Mouse (Mus musculus): Measurements from ENCODE around the gene Grhpr. TPM values are rescaled to one million over a fixed set of nuclear protein-coding genes. Genes with fewer than 3 reads are reported as not detected.

Grhpr gene
- polyA plus RNA-seq, 1 experiment from 2014 or later = 43.9 TPM

- ATAC-seq (replicated peaks; ENCODE audit: insufficient number of reproducible peaks, low FRiP score, low TSS enrichment, low read depth) (no peak), DNase-seq (ENCODE audit: low spot score) (no peak)
- no peaks in the 10 kb centered on the region for H3K27me3 ChIP-seq (ENCODE audit: control insufficient read depth, insufficient read depth, low read length)
- H3K9ac ChIP-seq (replicated peaks; ENCODE audit: low read length) = no peak overlapping the region
- no peak overlapping the region for H3K4me3 ChIP-seq (ENCODE audit: low read depth, low read length)
- H3K36me3 ChIP-seq (replicated peaks; ENCODE audit: control insufficient read depth, insufficient read depth, low read depth, low read length) = no peaks in the 10 kb centered on the region
- WGBS = 78% methylated on average over 6 of the region's 6 CpGs
- H3K4me2 ChIP-seq (ENCODE audit: low read depth, low read length) = no peak overlapping the region
- H3K9me3 ChIP-seq (replicated peaks; ENCODE audit: control insufficient read depth, low read length) = no peaks in the 10 kb centered on the region
- H3K4me1 ChIP-seq (ENCODE audit: control insufficient read depth, insufficient read depth, low read length) = no peaks in the 10 kb centered on the region
- H3K27ac ChIP-seq (replicated peaks; ENCODE audit: low read depth, low read length) = no peak overlapping the region
Observed at GRCm38 (mm10) chr4:44976026-44976615, 5.1 kb upstream of the Grhpr start.

GRCm38 (mm10) chr4:44976921-44977710 is 4.1 kb upstream of the Grhpr start:
- ATAC-seq (replicated peaks; ENCODE audit: insufficient number of reproducible peaks, low FRiP score, low TSS enrichment, low read depth) (no peak), DNase-seq (ENCODE audit: low spot score) (no peak)
- no peaks in the 10 kb centered on the region for H3K27me3 ChIP-seq (ENCODE audit: control insufficient read depth, insufficient read depth, low read length)
- no peak overlapping the region for H3K4me3 ChIP-seq (ENCODE audit: low read depth, low read length)
- H3K9me3 ChIP-seq (replicated peaks; ENCODE audit: control insufficient read depth, low read length) = no peaks in the 10 kb centered on the region
- no peak overlapping the region for H3K27ac ChIP-seq (replicated peaks; ENCODE audit: low read depth, low read length)
- no peak overlapping the region for H3K9ac ChIP-seq (replicated peaks; ENCODE audit: low read length)
- H3K4me2 ChIP-seq (ENCODE audit: low read depth, low read length) = no peak overlapping the region
- H3K4me1 ChIP-seq (ENCODE audit: control insufficient read depth, insufficient read depth, low read length) = no peaks in the 10 kb centered on the region
- WGBS = 89% methylated on average over 10 of the region's 10 CpGs
- no peaks in the 10 kb centered on the region for H3K36me3 ChIP-seq (replicated peaks; ENCODE audit: control insufficient read depth, insufficient read depth, low read depth, low read length)

- DNase-seq (ENCODE audit: low spot score) = no peak
- H3K9ac ChIP-seq (replicated peaks; ENCODE audit: low read length) = no peak overlapping the region
- WGBS = 68% methylated on average over 5 of the region's 5 CpGs
Observed at GRCm38 (mm10) chr4:44978175-44978574, 3.0 kb upstream of the Grhpr start.

GRCm38 (mm10) chr4:44979794-44980338 is 1.3 kb upstream of the Grhpr start:
- Histone ChIP-seq H3K9ac (replicated peaks; ENCODE audit: low read length) (no peak overlapping the region), H3K9me3 (replicated peaks; ENCODE audit: control insufficient read depth, low read length) (no peaks in the 10 kb centered on the region), H3K36me3 (replicated peaks; ENCODE audit: control insufficient read depth, insufficient read depth, low read depth, low read length) (no peaks in the 10 kb centered on the region), H3K4me3 (ENCODE audit: low read depth, low read length) (no peak overlapping the region), H3K4me1 (ENCODE audit: control insufficient read depth, insufficient read depth, low read length) (no peaks in the 10 kb centered on the region), H3K27me3 (ENCODE audit: control insufficient read depth, insufficient read depth, low read length) (no peaks in the 10 kb centered on the region), H3K27ac (replicated peaks; ENCODE audit: low read depth, low read length) (no peak overlapping the region), H3K4me2 (ENCODE audit: low read depth, low read length) (no peak overlapping the region)
- 76% methylated on average over 7 of the region's 7 CpGs for WGBS
- DNase-seq (ENCODE audit: low spot score) (no peak), ATAC-seq (replicated peaks; ENCODE audit: insufficient number of reproducible peaks, low FRiP score, low TSS enrichment, low read depth) (no peak)

More at GRCm38 (mm10) chr4:44978175-44978574, 3.0 kb upstream of the Grhpr start:
- Histone ChIP-seq H3K4me2 (ENCODE audit: low read depth, low read length) (no peak overlapping the region), H3K4me1 (ENCODE audit: control insufficient read depth, insufficient read depth, low read length) (no peaks in the 10 kb centered on the region), H3K27ac (replicated peaks; ENCODE audit: low read depth, low read length) (no peak overlapping the region), H3K9me3 (replicated peaks; ENCODE audit: control insufficient read depth, low read length) (no peaks in the 10 kb centered on the region), H3K36me3 (replicated peaks; ENCODE audit: control insufficient read depth, insufficient read depth, low read depth, low read length) (no peaks in the 10 kb centered on the region), H3K4me3 (ENCODE audit: low read depth, low read length) (no peak overlapping the region), H3K27me3 (ENCODE audit: control insufficient read depth, insufficient read depth, low read length) (no peaks in the 10 kb centered on the region)
- no peak for ATAC-seq (replicated peaks; ENCODE audit: insufficient number of reproducible peaks, low FRiP score, low TSS enrichment, low read depth)

- Histone ChIP-seq H3K4me3 (ENCODE audit: low read depth, low read length) (peak overlapping the region; percentile 73), H3K9me3 (replicated peaks; ENCODE audit: control insufficient read depth, low read length) (no peaks in the 10 kb centered on the region), H3K36me3 (replicated peaks; ENCODE audit: control insufficient read depth, insufficient read depth, low read depth, low read length) (no peaks in the 10 kb centered on the region), H3K4me1 (ENCODE audit: control insufficient read depth, insufficient read depth, low read length) (no peaks in the 10 kb centered on the region), H3K27me3 (ENCODE audit: control insufficient read depth, insufficient read depth, low read length) (no peaks in the 10 kb centered on the region), H3K9ac (replicated peaks; ENCODE audit: low read length) (peak overlapping the region; percentile 85), H3K27ac (replicated peaks; ENCODE audit: low read depth, low read length) (no peak overlapping the region), H3K4me2 (ENCODE audit: low read depth, low read length) (peak overlapping the region; percentile 97)
- ATAC-seq (replicated peaks; ENCODE audit: insufficient number of reproducible peaks, low FRiP score, low TSS enrichment, low read depth) (no peak), DNase-seq (ENCODE audit: low spot score) (peak; percentile 12)
- WGBS = 17% methylated on average over 5 of the region's 5 CpGs
Observed at GRCm38 (mm10) chr4:44981974-44982287, 736 bp downstream of the Grhpr start.

- no peaks in the 10 kb centered on the region for H3K27me3 ChIP-seq (ENCODE audit: control insufficient read depth, insufficient read depth, low read length)
- DNase-seq (ENCODE audit: low spot score) (no peak), ATAC-seq (replicated peaks; ENCODE audit: insufficient number of reproducible peaks, low FRiP score, low TSS enrichment, low read depth) (no peak)
- WGBS = 75% methylated on average over 11 of the region's 11 CpGs
- H3K4me3 ChIP-seq (ENCODE audit: low read depth, low read length) = no peak overlapping the region
- no peak overlapping the region for H3K27ac ChIP-seq (replicated peaks; ENCODE audit: low read depth, low read length)
- no peaks in the 10 kb centered on the region for H3K9me3 ChIP-seq (replicated peaks; ENCODE audit: control insufficient read depth, low read length)
- no peaks in the 10 kb centered on the region for H3K36me3 ChIP-seq (replicated peaks; ENCODE audit: control insufficient read depth, insufficient read depth, low read depth, low read length)
- H3K4me2 ChIP-seq (ENCODE audit: low read depth, low read length) = no peak overlapping the region
- H3K9ac ChIP-seq (replicated peaks; ENCODE audit: low read length) = 0 out of 2 replicates have a peak overlapping the region, but pooled peaks have one; percentile 85
- H3K4me1 ChIP-seq (ENCODE audit: control insufficient read depth, insufficient read depth, low read length) = no peaks in the 10 kb centered on the region
Observed at GRCm38 (mm10) chr4:44982440-44983130, 1.4 kb downstream of the Grhpr start.

GRCm38 (mm10) chr4:44983131-44983740 is 2.0 kb downstream of the Grhpr start:
- no peak overlapping the region for H3K9ac ChIP-seq (replicated peaks; ENCODE audit: low read length)
- H3K4me1 ChIP-seq (ENCODE audit: control insufficient read depth, insufficient read depth, low read length) = no peaks in the 10 kb centered on the region
- H3K36me3 ChIP-seq (replicated peaks; ENCODE audit: control insufficient read depth, insufficient read depth, low read depth, low read length) = no peaks in the 10 kb centered on the region
- H3K4me3 ChIP-seq (ENCODE audit: low read depth, low read length) = no peak overlapping the region
- no peaks in the 10 kb centered on the region for H3K9me3 ChIP-seq (replicated peaks; ENCODE audit: control insufficient read depth, low read length)
- 88% methylated on average over 10 of the region's 10 CpGs for WGBS
- DNase-seq (ENCODE audit: low spot score) = no peak
- ATAC-seq (replicated peaks; ENCODE audit: insufficient number of reproducible peaks, low FRiP score, low TSS enrichment, low read depth) = no peak
- H3K4me2 ChIP-seq (ENCODE audit: low read depth, low read length) = no peak overlapping the region
- no peaks in the 10 kb centered on the region for H3K27me3 ChIP-seq (ENCODE audit: control insufficient read depth, insufficient read depth, low read length)
- no peak overlapping the region for H3K27ac ChIP-seq (replicated peaks; ENCODE audit: low read depth, low read length)
